Mouse (Mus musculus) embryo, embryonic 10.5 days (tissue): Measurements from ENCODE around the gene Faap100.
"Not testable (repeated sequence)": the region's sequence is repeated elsewhere in the genome, so short reads cannot be mapped to it uniquely, and the experiment has no call there.

Source experiments
- DNase-seq: peaks from one replicate; pipeline ENCODE4 v3.0.0-alpha.2; 2015; ENCODE audit warnings: low spot score

Gene Faap100

GRCm38 (mm10) chr11:120378611-120379540 lies at the start of gene Faap100:
Gene Faap100 (minus strand): TSS chr11:120378764.
- peak; percentile 95 for DNase-seq

- no peak for DNase-seq
These were observed 48.2 kb upstream of the Faap100 start for GRCm38 (mm10) chr11:120426727-120427126.

- peak; percentile 83 for DNase-seq
These were observed 45.2 kb upstream of the Faap100 start for GRCm38 (mm10) chr11:120423569-120424295.

- no peak for DNase-seq
These were observed 44.3 kb upstream of the Faap100 start for GRCm38 (mm10) chr11:120422651-120423568.

- no peak for DNase-seq
These were observed 40.0 kb upstream of the Faap100 start for GRCm38 (mm10) chr11:120418592-120418991.

- DNase-seq: no peak
These were observed 39.3 kb upstream of the Faap100 start for GRCm38 (mm10) chr11:120417852-120418251.

GRCm38 (mm10) chr11:120413621-120414020 lies 35.1 kb upstream of the Faap100 start:
- DNase-seq: not testable (repeated sequence)

- DNase-seq: no peak
These were observed 27.9 kb upstream of the Faap100 start for GRCm38 (mm10) chr11:120406445-120406844.

GRCm38 (mm10) chr11:120405867-120406266 lies 27.3 kb upstream of the Faap100 start:
- no peak for DNase-seq

GRCm38 (mm10) chr11:120404814-120405213 lies 26.2 kb upstream of the Faap100 start:
- DNase-seq: no peak

- no peak for DNase-seq
These were observed 20.8 kb upstream of the Faap100 start for GRCm38 (mm10) chr11:120399319-120399718.

- no peak for DNase-seq
These were observed 19.0 kb upstream of the Faap100 start for GRCm38 (mm10) chr11:120397602-120398001.

GRCm38 (mm10) chr11:120395661-120396060 lies 17.1 kb upstream of the Faap100 start:
- DNase-seq: no peak

GRCm38 (mm10) chr11:120388580-120388979 lies 10.0 kb upstream of the Faap100 start:
- no peak for DNase-seq

GRCm38 (mm10) chr11:120387157-120387556 lies 8.6 kb upstream of the Faap100 start:
- DNase-seq: no peak

GRCm38 (mm10) chr11:120386632-120387031 lies 8.1 kb upstream of the Faap100 start:
- no peak for DNase-seq

GRCm38 (mm10) chr11:120382509-120382908 lies 3.9 kb upstream of the Faap100 start:
- no peak for DNase-seq

GRCm38 (mm10) chr11:120381157-120381556 lies 2.6 kb upstream of the Faap100 start:
- DNase-seq: no peak

GRCm38 (mm10) chr11:120380271-120380670 lies 1.7 kb upstream of the Faap100 start:
- no peak for DNase-seq

GRCm38 (mm10) chr11:120378031-120378610 lies 443 bp downstream of the Faap100 start:
- DNase-seq: peak; percentile 36

- DNase-seq: no peak
These were observed 1.2 kb downstream of the Faap100 start for GRCm38 (mm10) chr11:120377337-120377736.
